Mouse (Mus musculus) small intestine, adult 2 months (tissue): ENCODE measurements around the gene Esr2.

Experiments
- CTCF ChIP-seq: fragments of 200-500 bp; IDR thresholded peaks from 2 replicates; pipeline ENCODE4 v1.5.1; 2012; ENCODE audit warnings: low read depth, mild to moderate bottlenecking, control low read depth, inconsistent platforms, low read length, moderate library complexity, mixed read lengths; ENCODE audit not compliant: insufficient replicate concordance, insufficient read length; ENCODE audit errors: extremely low read depth
- POLR2A ChIP-seq: fragments of 200-500 bp; IDR thresholded peaks from 2 replicates; pipeline ENCODE4 v1.6.1; 2012; ENCODE audit warnings: low read depth, mild to moderate bottlenecking, control low read depth, inconsistent platforms, low read length, moderate library complexity

- no peak for TF ChIP-seq CTCF
- no peak for TF ChIP-seq POLR2A
These were observed 104.9 kb downstream of the Esr2 start for GRCm38 (mm10) chr12:76071935-76072849.
